Comparison of ENCODE assay signal across 8 mouse cellular contexts in the genomic region with DNA sequence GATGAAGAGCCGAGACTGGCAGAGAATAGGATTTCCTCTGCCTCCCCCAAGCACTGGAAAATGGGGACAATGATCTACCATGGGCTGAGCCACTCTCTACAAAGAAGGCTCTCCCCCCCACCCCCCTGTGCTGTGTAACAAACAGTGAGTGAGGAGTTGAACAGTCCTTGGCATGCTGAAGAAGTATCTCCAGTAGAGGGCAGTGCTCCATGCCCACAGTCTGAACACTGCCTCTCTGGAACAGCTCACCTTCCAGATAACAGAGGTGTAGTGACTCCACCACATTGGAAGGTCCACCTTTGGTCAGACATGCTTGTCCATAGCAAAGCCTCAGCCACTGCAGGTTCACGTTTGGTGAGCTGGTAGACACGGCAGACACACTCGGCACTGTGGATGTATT.
A peak's percentile ranks its signal among the peaks of the same experiment; 100 is the strongest.
DNase-seq lines count a peak whose midpoint lies in the region; ATAC-seq and TF ChIP-seq lines count a peak whose summit lies in the region.

No protein-coding gene starts in this region.

- H3K36me3 ChIP-seq in hindbrain, embryonic 12.5 days, result no peaks in the 10 kb centered on the region
- no peaks in the 10 kb centered on the region for H3K36me3 ChIP-seq in liver, adult 2 months (ENCODE audit: control insufficient read depth, insufficient read depth, low read length)

- H3K4me2 ChIP-seq in hindbrain, embryonic 12.5 days (replicated peaks), result no peak overlapping the region

- no peaks in the 10 kb centered on the region for H3K79me2 ChIP-seq in liver, adult 2 months (ENCODE audit: control insufficient read depth, insufficient read depth, low read length)

- H3K27ac ChIP-seq in hindbrain, embryonic 12.5 days, result no peak overlapping the region
- no peak overlapping the region for H3K27ac ChIP-seq in liver, adult 2 months (replicated peaks; ENCODE audit: insufficient read depth, low read depth, low read length)

- TF ChIP-seq CTCF in liver, adult 2 months (IDR thresholded peaks at IDR 0.05; ENCODE audit: low read depth, low read length), result peak; percentile 79

- ATAC-seq in hindbrain, embryonic 12.5 days (ENCODE audit: low FRiP score), result peak; percentile 62

- no peaks in the 10 kb centered on the region for H3K4me1 ChIP-seq in hindbrain, embryonic 12.5 days
- H3K4me1 ChIP-seq in liver, adult 2 months (ENCODE audit: control insufficient read depth, insufficient read depth, low read length), result no peaks in the 10 kb centered on the region

- no peak overlapping the region for H3K9ac ChIP-seq in hindbrain, embryonic 12.5 days
- no peak overlapping the region for H3K9ac ChIP-seq in liver, adult 2 months (ENCODE audit: low read depth, low read length)

- WGBS in hindbrain, embryonic 12.5 days, result 76% methylated on average over 4 of the region's 4 CpGs
- 46% methylated on average over 4 of the region's 4 CpGs for WGBS in liver, adult 2 months

- H3K27me3 ChIP-seq in hindbrain, embryonic 12.5 days, result no peaks in the 10 kb centered on the region
- no peaks in the 10 kb centered on the region for H3K27me3 ChIP-seq in liver, adult 2 months (ENCODE audit: control insufficient read depth, insufficient read depth, low read length)

- no peak overlapping the region for H3K4me3 ChIP-seq in hindbrain, embryonic 12.5 days
- H3K4me3 ChIP-seq in liver, adult 2 months (ENCODE audit: insufficient read depth, low read depth, low read length), result no peak overlapping the region

- no peaks in the 10 kb centered on the region for H3K9me3 ChIP-seq in hindbrain, embryonic 12.5 days (replicated peaks)

- TF ChIP-seq POLR2A in liver, adult 2 months (IDR thresholded peaks at IDR 0.05; ENCODE audit: extremely low read depth, insufficient read depth, low read length), result no peak

- DNase-seq in adrenal gland, postnatal 10 days, result peak; percentile 29
- no peak for DNase-seq in adrenal gland, adult 8-10 months
- DNase-seq in ES-CJ7 (ENCODE audit: low read depth, low spot score), result peak; percentile 56
- DNase-seq in embryo, embryonic 10.5 days (ENCODE audit: low spot score), result peak; percentile 67
- DNase-seq in liver, adult 2 months (ENCODE audit: extremely low read depth, low read depth, low spot score), result peak; percentile 63
- DNase-seq in natural killer cell, adult 2 months (ENCODE audit: low spot score in 2 of 2), result peak; percentile 40 to 60
- DNase-seq in c-Kit-positive CD71-positive TER-119-positive erythroid progenitor cells, embryonic 14.5 days (ENCODE audit: low spot score), result no peak

Comparison
In these comparisons a context has a peak if more than half of its experiments do, and no peak if none do; other contexts are left out.
1. DNase-seq: peak in adrenal gland, postnatal 10 days (single experiment), ES-CJ7 (single experiment), embryo, embryonic 10.5 days (single experiment), liver, adult 2 months (single experiment) and natural killer cell, adult 2 months (2 of 2); none in adrenal gland, adult 8-10 months (single experiment) and c-Kit-positive CD71-positive TER-119-positive erythroid progenitor cells, embryonic 14.5 days (single experiment).